Mouse (Mus musculus) testis, postnatal 10 days (tissue): ENCODE data around the gene Cyp2s1.
A peak's percentile ranks its signal among the peaks of the same experiment; 100 is the strongest.

ENCODE experiments used
- DNase-seq: peaks from one replicate; pipeline ENCODE4 v3.0.0; 2021; ENCODE audit warnings: low spot score

Cyp2s1 gene

GRCm38 (mm10) chr7:25781321-25781936, 35.3 kb downstream of the Cyp2s1 start:
- peak; percentile 89 for DNase-seq

GRCm38 (mm10) chr7:25780753-25781152, 36.0 kb downstream of the Cyp2s1 start:
- no peak for DNase-seq

- no peak for DNase-seq
Observed at GRCm38 (mm10) chr7:25780021-25780420, 36.7 kb downstream of the Cyp2s1 start.

GRCm38 (mm10) chr7:25768229-25768628, 48.5 kb downstream of the Cyp2s1 start:
- no peak for DNase-seq

- DNase-seq: no peak
Observed at GRCm38 (mm10) chr7:25766108-25766507, 50.6 kb downstream of the Cyp2s1 start.

GRCm38 (mm10) chr7:25764221-25764620, 52.5 kb downstream of the Cyp2s1 start:
- DNase-seq: no peak

- peak; percentile 76 for DNase-seq
Observed at GRCm38 (mm10) chr7:25763678-25764077, 53.0 kb downstream of the Cyp2s1 start.

GRCm38 (mm10) chr7:25761354-25761753, 55.4 kb downstream of the Cyp2s1 start:
- no peak for DNase-seq

- DNase-seq: peak; percentile 97
Observed at GRCm38 (mm10) chr7:25756011-25756410, 60.7 kb downstream of the Cyp2s1 start.

- DNase-seq: peak; percentile 70
Observed at GRCm38 (mm10) chr7:25755468-25755833, 61.3 kb downstream of the Cyp2s1 start.

GRCm38 (mm10) chr7:25754738-25755467, 61.8 kb downstream of the Cyp2s1 start, which contains the start of gene Hnrnpul1:
TSS of gene Hnrnpul1 (minus strand) at chr7:25754757.
- peak; percentile 99 for DNase-seq

GRCm38 (mm10) chr7:25754439-25754737, 62.3 kb downstream of the Cyp2s1 start:
- DNase-seq: no peak

GRCm38 (mm10) chr7:25753643-25754438, 62.9 kb downstream of the Cyp2s1 start:
- peak; percentile 80 for DNase-seq

- no peak for DNase-seq
Observed at GRCm38 (mm10) chr7:25753076-25753475, 63.6 kb downstream of the Cyp2s1 start.
